Mouse (Mus musculus): ENCODE data around the gene Fhit. TPM values are rescaled to one million over a fixed set of nuclear protein-coding genes. Genes with fewer than 3 reads are reported as not detected.

Fhit gene
- polyA plus RNA-seq, 1 experiment from 2014 or later = 5.9 TPM

DNA sequence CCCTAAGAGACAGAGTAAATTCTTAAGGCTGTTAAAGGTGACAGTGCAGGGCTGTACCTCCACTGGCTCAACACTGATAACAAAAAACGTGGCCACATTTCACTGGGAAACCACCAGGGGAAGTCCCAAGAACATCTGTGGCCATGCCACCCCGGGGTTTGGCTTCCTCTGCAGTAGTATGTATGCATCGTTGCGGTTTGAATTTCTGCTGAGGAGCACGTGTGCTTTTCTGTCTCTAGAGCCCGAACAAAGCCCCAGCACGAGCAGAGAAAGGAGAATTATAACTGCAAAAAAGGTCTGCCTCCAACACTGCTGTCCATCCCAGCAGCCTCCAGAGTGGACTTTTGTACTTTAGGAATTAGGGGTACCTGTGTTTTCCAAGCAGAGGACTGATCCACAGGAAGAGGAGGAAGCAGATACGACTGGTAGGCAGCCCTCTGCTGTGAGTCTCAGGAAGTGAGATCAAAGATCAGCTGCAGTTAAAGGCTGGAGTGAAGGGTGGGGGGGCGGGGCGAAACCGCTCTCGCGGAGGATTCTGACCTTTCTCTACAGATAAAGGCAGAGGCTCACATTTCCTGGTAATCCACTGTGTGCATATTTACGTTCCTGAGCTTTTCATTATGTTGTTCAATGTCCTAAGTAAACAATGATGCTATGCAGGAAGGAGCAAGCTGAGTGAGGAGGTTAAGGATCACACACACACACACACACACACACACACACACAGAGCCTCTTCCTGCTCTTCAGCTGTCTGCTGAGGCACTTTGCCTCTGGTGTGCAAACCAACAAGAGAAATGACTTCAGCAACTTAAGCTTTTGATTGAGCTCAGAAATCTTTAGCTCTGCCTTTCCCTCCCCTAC lies 708.6 kb downstream of the Fhit start:
- Histone ChIP-seq H3K9me3 (no peaks in the 10 kb centered on the region), H3K4me1 (peaks cover 9% of the 10 kb centered on the region; the same call in 1 of the 2 replicates), H3K27me3 (no peaks in the 10 kb centered on the region), H3K4me3 (peak overlapping the region; percentile 15; the same call in 1 of the 2 replicates), H3K4me2 (replicated peaks) (peak overlapping the region; percentile 40), H3K9ac (no peak overlapping the region; the same call in 1 of the 2 replicates), H3K36me3 (no peaks in the 10 kb centered on the region), H3K27ac (no peak overlapping the region)
- ATAC-seq (ENCODE audit: insufficient number of reproducible peaks, insufficient read depth, low FRiP score, low TSS enrichment) = 0 out of 2 replicates have a peak, but pooled peaks have one; percentile 41
- 11% methylated on average over 14 of the region's 14 CpGs for WGBS

DNA sequence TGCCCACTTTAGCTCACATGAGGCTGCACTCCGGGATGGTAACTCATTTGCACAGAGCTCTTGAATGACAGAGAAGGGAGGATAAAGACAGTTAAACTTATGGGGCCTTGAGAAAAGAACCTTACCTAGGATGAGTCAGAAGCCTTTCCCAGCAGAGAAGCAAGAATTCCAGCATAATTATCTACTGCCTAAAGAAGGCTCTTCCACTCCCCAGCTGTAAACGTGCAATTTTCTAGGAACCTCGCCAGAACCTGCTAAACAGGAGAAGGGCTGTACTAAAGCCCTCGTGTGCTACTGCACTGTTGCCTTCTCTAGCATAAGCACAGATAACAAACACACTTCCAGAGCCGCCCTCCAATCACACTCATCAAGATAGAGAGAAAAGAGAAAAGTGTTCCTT lies 709.6 kb downstream of the Fhit start:
- Histone ChIP-seq H3K4me3 (no peak overlapping the region), H3K4me1 (peaks cover 9% of the 10 kb centered on the region; the same call in 1 of the 2 replicates), H3K27me3 (no peaks in the 10 kb centered on the region), H3K4me2 (replicated peaks) (no peak overlapping the region), H3K36me3 (no peaks in the 10 kb centered on the region), H3K9me3 (no peaks in the 10 kb centered on the region), H3K27ac (no peak overlapping the region), H3K9ac (no peak overlapping the region)
- 71% methylated on average over 5 of the region's 5 CpGs for WGBS
- no peak for ATAC-seq (ENCODE audit: insufficient number of reproducible peaks, insufficient read depth, low FRiP score, low TSS enrichment)

DNA sequence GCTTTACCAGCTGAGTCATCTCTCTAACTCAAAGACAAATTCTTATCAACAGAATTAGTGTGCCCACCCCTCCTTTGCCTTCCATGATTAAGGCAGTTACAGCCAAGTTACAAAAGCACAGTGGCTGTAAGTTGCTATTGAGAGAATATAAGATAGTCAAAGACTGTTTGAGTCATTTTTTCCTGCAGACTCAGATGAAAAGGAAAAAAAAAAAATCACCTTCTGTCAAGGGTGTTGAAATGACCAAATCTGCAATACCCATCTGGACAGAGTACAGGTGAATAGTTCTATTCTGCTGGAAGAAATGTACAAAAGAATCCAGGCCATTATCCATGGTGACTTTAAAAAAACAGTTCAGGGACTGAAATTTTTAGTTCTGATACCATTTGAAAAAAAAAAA lies 716.5 kb downstream of the Fhit start:
- Histone ChIP-seq H3K4me2 (replicated peaks) (no peak overlapping the region), H3K27me3 (no peaks in the 10 kb centered on the region), H3K4me3 (no peak overlapping the region), H3K27ac (no peak overlapping the region), H3K9me3 (no peaks in the 10 kb centered on the region), H3K9ac (no peak overlapping the region), H3K4me1 (no peaks in the 10 kb centered on the region), H3K36me3 (no peaks in the 10 kb centered on the region)
- ATAC-seq (ENCODE audit: insufficient number of reproducible peaks, insufficient read depth, low FRiP score, low TSS enrichment) = no peak

DNA sequence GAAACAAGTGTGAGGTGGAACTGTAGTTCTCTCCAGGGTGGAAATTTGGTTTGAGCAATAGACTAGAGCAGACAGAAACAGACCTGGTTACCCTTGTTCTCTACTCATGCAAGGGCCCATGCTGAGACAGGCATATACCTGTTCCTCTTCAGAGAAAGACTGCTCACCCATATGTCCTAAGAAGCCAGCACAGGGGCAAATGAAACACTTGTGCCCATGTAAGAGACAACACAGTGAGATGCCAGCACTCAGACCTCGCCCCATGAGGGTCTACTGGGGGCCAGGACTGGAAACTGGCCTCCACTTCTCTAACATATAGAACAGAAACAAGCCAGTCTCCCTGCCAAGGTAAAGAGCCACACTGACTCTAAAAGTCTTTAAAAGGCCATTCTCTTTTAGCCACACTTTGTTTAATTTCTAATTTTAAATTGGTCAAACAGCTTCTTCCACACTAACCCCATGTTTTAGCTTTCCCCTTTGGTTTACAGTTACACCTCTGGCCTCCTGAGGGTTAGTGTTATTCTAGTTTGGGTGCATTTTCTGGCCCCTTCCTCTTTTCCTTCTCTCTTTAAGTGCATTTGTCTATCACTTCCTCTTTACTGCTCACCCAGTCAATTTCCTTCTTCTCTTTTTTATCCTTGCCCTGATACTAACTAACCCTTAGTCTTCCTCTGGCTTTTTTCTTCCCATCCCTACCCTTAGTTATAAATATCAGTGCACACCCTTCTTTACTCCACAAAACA lies 722.7 kb downstream of the Fhit start:
- Histone ChIP-seq H3K27me3 (no peaks in the 10 kb centered on the region), H3K36me3 (no peaks in the 10 kb centered on the region), H3K4me2 (replicated peaks) (no peak overlapping the region), H3K4me1 (no peaks in the 10 kb centered on the region), H3K4me3 (no peak overlapping the region), H3K27ac (no peak overlapping the region), H3K9me3 (no peaks in the 10 kb centered on the region), H3K9ac (no peak overlapping the region)
- 67% methylated on average over 1 of the region's 1 CpGs for WGBS
- no peak for ATAC-seq (ENCODE audit: insufficient number of reproducible peaks, insufficient read depth, low FRiP score, low TSS enrichment)

DNA sequence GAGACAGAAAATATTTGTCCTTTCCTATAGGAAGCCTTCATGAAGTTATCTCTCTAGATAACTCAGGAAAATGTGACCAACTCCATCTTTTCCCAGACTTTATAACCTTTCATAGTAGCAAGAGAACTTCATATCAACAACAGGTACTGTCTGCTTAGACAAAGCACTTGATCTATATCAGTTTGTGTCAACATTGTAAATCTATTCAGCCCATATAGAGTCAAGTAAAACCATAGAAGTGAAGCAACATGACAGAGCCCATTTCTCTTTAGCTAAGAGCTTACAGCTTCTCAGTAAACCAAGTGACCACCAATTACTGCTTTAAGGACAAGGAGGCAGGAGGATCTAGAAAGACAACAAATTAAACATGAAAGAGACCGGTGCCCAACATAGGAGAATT lies 725.6 kb downstream of the Fhit start:
- Histone ChIP-seq H3K4me1 (no peaks in the 10 kb centered on the region), H3K36me3 (no peaks in the 10 kb centered on the region), H3K9me3 (no peaks in the 10 kb centered on the region), H3K27ac (no peak overlapping the region), H3K9ac (no peak overlapping the region), H3K27me3 (no peaks in the 10 kb centered on the region), H3K4me3 (no peak overlapping the region), H3K4me2 (replicated peaks) (no peak overlapping the region)
- WGBS = 90% methylated on average over 1 of the region's 1 CpGs
- no peak for ATAC-seq (ENCODE audit: insufficient number of reproducible peaks, insufficient read depth, low FRiP score, low TSS enrichment)

DNA sequence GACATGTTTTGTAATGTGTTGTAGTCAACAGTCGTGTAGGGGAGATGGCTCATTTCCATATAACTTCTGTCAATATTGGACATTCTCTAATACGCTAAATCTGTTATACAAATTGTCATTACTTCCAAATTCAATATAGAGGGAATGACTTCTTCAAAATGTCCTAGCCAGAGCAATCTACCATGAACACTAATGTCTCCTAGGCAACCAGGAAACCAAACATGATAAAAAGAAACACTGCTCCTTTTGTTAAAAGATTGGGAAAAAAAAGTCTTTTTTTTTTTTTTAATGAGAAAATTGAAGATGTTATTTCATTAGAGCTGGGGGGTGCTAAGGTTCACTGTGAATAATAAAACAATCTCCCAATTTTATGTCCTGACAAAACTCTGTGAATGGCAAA lies 729.3 kb downstream of the Fhit start:
- H3K4me2 ChIP-seq (replicated peaks) = no peak overlapping the region
- WGBS = 90% methylated on average over 2 of the region's 2 CpGs
- no peak overlapping the region for H3K4me3 ChIP-seq
- no peaks in the 10 kb centered on the region for H3K9me3 ChIP-seq
- H3K9ac ChIP-seq = no peak overlapping the region
- H3K4me1 ChIP-seq = no peaks in the 10 kb centered on the region
- no peaks in the 10 kb centered on the region for H3K36me3 ChIP-seq
- H3K27me3 ChIP-seq = no peaks in the 10 kb centered on the region
- H3K27ac ChIP-seq = no peak overlapping the region
- ATAC-seq (ENCODE audit: insufficient number of reproducible peaks, insufficient read depth, low FRiP score, low TSS enrichment) = no peak

DNA sequence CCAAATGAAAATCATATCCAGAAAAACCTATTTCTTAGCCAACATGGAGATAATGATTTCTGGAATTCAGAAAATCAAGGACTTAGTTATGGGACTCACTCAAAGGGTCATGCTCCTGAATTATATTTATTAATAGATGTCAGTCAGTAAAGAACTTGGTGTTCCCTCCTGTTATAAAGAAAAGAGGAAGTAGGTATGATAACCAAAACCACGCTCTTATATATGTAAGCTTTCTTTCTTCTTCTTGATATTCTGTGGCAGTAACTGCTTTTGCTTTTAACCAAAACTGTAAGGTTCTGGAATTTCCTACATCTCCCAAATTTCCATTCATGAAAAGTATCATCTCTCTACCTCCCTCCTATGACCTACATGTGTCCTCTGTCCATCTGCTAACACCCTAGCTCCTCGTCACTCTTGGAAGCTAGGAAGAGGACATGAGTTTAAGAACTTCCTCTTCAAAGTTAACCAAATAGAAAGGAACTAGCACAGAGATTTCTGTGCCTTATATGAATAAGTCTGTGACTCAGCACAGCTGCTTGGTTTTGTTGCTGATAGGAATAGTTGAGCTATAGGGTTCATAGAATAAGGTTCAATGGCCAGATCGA lies 731.3 kb downstream of the Fhit start:
- no peak overlapping the region for H3K9ac ChIP-seq
- WGBS = 88% methylated on average over 3 of the region's 3 CpGs

DNA sequence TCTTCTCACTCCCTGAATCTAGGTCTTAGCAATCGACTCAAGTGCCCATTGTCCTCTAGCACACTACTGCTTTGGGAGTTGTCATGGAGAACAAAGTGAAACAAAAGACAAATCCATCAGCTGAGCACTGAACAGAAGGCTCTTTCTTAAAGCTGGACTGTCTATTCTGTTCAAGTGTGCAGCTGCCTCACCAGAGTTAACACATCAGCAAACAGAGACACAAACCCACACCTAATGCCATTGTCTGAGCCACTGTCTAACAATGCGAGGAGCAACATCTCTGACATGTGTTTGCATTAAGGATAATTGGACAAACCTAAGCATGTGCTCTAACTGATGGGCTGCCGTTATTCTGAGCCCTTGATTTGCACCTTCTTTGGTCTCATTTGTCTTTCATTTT lies 738.3 kb downstream of the Fhit start:
- Histone ChIP-seq H3K4me2 (replicated peaks) (no peak overlapping the region), H3K9me3 (no peaks in the 10 kb centered on the region), H3K36me3 (no peaks in the 10 kb centered on the region), H3K9ac (no peak overlapping the region), H3K4me1 (no peaks in the 10 kb centered on the region), H3K27ac (no peak overlapping the region), H3K4me3 (no peak overlapping the region), H3K27me3 (no peaks in the 10 kb centered on the region)
- ATAC-seq (ENCODE audit: insufficient number of reproducible peaks, insufficient read depth, low FRiP score, low TSS enrichment) = 0 out of 2 replicates have a peak, but pooled peaks have one; percentile 35
- 69% methylated on average over 3 of the region's 3 CpGs for WGBS

More for the DNA sequence above, 731.3 kb downstream of the Fhit start:
- ATAC-seq (ENCODE audit: insufficient number of reproducible peaks, insufficient read depth, low FRiP score, low TSS enrichment) = no peak
- Histone ChIP-seq H3K9me3 (no peaks in the 10 kb centered on the region), H3K4me1 (no peaks in the 10 kb centered on the region), H3K36me3 (no peaks in the 10 kb centered on the region), H3K27ac (no peak overlapping the region), H3K4me2 (replicated peaks) (no peak overlapping the region), H3K27me3 (no peaks in the 10 kb centered on the region), H3K4me3 (no peak overlapping the region)

DNA sequence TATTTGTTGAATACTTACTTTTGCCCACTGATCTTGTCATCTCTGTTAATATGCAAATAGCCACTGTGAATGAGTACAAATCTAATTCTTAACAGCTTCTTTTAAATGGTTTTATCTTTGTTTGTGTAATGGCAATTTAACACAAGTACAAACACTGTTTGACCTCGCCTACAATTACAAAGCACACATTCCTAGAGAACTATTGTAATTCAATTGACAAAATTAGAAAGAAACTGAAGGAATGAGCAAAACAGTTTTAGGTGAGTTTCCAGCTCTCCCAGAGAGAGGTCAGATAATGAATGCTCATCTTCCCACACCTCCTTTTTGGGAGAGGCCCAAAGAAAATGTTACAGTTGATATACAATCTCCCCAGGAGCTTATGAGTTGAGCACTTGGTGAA lies 739.6 kb downstream of the Fhit start:
- H3K4me3 ChIP-seq = no peak overlapping the region
- no peaks in the 10 kb centered on the region for H3K9me3 ChIP-seq
- no peak overlapping the region for H3K9ac ChIP-seq
- no peak overlapping the region for H3K27ac ChIP-seq
- H3K4me2 ChIP-seq (replicated peaks) = no peak overlapping the region
- H3K27me3 ChIP-seq = no peaks in the 10 kb centered on the region
- no peak for ATAC-seq (ENCODE audit: insufficient number of reproducible peaks, insufficient read depth, low FRiP score, low TSS enrichment)
- no peaks in the 10 kb centered on the region for H3K4me1 ChIP-seq
- H3K36me3 ChIP-seq = no peaks in the 10 kb centered on the region
- 57% methylated on average over 1 of the region's 1 CpGs for WGBS

DNA sequence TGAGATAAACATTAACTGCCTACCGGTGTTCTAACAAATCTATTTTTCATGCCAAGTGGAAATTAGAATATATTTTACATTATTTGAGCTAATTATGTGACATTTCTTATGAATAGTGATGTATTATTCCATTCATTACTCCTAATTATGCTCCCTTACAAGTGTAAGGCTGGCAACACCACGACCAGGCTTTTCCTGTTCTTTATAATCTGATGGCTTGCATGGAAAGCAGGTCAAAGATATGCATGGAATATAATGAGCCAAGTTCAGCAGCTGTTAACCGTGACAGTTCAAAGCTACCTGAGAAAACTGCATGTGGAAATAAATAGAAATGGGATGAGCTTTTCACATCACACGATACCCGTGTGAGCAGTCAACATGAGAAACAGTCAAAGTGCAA lies 746.8 kb downstream of the Fhit start:
- 85% methylated on average over 5 of the region's 5 CpGs for WGBS

DNA sequence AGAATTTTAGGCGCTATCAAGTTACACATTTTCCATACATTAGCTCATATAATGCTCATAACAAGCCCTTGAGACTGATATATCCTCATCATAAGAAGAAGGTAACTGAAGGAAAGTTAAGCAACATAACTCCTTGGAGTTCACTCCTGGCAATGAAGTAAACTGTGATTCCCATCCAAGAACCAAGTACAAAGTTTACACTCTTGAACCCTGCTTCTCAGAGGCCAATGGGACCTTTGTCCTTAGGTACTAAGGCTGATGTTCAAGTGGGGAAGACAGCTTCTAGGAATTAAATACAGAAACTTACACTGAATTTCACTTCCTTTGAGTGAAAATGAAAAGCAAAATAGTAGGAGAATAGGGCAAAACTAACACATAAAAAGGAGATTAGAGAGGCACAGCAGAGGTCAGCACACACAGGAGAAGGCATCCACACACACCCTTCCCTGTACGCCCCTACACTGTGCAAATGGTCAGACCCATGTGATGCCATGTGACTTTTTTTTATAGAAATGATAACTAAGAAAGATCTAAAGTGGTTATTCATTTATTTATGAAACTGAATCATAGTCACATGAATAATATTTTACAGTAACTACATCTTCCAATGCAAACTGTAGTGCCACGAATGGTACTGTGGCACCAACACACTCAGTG lies 752.4 kb downstream of the Fhit start:
- Histone ChIP-seq H3K4me2 (replicated peaks) (no peak overlapping the region), H3K9ac (no peak overlapping the region), H3K36me3 (no peaks in the 10 kb centered on the region), H3K27me3 (no peaks in the 10 kb centered on the region), H3K4me3 (no peak overlapping the region), H3K4me1 (no peaks in the 10 kb centered on the region), H3K27ac (no peak overlapping the region), H3K9me3 (no peaks in the 10 kb centered on the region)
- WGBS = 91% methylated on average over 3 of the region's 3 CpGs
- no peak for ATAC-seq (ENCODE audit: insufficient number of reproducible peaks, insufficient read depth, low FRiP score, low TSS enrichment)

More for the DNA sequence above, 746.8 kb downstream of the Fhit start:
- Histone ChIP-seq H3K9ac (no peak overlapping the region), H3K36me3 (no peaks in the 10 kb centered on the region), H3K4me2 (replicated peaks) (no peak overlapping the region), H3K9me3 (no peaks in the 10 kb centered on the region), H3K4me3 (no peak overlapping the region), H3K4me1 (no peaks in the 10 kb centered on the region), H3K27ac (no peak overlapping the region), H3K27me3 (no peaks in the 10 kb centered on the region)
- ATAC-seq (ENCODE audit: insufficient number of reproducible peaks, insufficient read depth, low FRiP score, low TSS enrichment) = no peak

Data from embryonic facial prominence, embryonic 12.5 days (tissue).